Mouse (Mus musculus) CH12F3 (cell line): ENCODE measurements around the gene Slain1.

ENCODE experiments used
- in situ Hi-C: fragments of 300-500 bp; cut with MboI; formaldehyde crosslinking; loops from 2 replicates; pipeline ENCODE4 v1.14.3; 2020; ENCODE audit warnings: low sequenced_read_pairs

Slain1 gene

DNA sequence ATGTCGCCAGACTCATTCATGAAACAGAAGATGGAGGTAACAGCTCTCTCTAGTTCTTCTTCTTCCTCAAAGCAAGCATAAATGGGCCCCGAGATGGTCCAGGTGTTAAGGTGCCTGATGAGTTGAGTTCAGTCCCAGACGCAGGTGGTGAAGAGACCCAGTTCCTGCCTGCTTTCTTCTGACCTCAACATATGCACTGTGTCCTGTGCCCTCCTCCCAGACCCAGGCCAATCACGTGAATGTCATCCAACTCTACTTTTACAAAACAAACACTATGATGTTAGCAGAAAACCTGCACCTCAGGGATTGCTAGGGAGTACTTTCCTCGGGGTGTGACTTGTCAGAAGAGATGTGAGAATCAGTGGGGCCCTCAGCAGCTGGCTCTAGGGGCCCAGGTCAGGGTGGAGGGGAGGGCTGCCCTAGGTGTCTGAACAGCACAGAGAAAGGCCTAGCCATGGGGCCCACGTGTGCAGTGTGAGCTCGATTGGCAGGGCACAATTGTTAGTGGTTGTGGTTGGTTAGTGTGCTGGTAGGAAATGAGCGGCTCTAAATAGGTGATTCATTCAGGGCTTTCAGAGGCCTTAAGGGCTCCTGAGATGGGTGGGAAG lies 16.4 kb downstream of the Slain1 start:
- in situ Hi-C loops = no loop called here

DNA sequence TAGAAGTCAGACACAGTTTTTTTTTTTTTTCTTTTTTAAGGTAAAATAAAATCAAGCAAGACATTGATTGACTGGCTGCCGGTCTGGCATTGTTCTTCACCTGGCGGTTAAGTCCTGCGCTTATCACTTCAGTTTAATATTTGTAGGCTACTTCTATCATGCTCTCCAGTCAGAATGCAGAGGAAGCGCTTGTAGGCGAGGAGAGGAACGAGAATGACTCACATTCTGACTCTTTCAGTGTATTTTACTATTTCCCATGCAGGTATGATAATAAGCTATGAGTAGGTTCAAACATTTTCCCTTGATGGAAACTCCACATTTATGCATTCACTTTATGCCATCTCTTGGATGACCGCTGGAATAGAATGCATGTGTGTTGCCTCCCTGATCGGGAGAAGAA lies 17.0 kb downstream of the Slain1 start:
- in situ Hi-C loops = no loop called here

DNA sequence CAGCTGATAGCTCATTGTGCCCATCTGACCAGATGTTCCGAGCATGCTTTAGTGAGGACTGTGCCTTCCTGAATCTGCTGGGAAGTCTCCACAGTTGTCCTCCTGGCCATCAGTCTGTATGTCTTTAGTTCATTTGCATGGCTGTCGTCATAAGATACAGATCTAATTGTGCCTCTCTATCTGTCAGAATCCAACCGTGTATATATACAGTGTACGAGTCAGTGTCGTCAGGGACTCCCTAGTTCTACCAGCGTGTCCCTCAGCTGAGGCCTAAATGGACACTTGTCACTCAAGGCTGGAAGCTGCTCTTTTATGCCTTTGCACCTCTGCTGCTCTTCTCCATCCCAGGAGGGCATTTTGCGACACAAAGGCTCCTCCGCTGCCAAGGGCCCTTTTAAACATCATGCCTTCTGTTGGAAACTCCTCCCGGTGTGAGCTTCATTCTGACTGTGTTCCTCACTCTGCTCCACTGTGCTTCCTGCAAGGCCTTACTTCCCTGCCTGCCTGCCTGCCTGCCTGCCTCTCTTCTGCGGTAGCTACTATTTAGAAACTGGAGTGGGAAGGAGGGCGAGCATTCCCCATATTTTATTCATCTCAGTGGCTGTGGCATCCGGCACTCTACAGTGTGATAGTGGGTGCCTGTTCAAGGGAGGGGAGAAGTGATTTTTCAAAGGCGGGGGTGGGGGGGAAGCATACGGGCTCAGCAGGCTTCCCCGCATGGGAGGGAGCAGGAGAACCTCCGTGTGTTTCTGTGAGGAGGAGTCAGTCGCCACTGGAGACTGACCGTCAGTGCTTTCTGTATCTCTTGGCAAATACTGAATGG lies 29.6 kb downstream of the Slain1 start:
- in situ Hi-C loops = loop anchor here (25.0 kb wide), 1 partner anchor 617 kb away; the partner anchor contains the start of gene Cln5

DNA sequence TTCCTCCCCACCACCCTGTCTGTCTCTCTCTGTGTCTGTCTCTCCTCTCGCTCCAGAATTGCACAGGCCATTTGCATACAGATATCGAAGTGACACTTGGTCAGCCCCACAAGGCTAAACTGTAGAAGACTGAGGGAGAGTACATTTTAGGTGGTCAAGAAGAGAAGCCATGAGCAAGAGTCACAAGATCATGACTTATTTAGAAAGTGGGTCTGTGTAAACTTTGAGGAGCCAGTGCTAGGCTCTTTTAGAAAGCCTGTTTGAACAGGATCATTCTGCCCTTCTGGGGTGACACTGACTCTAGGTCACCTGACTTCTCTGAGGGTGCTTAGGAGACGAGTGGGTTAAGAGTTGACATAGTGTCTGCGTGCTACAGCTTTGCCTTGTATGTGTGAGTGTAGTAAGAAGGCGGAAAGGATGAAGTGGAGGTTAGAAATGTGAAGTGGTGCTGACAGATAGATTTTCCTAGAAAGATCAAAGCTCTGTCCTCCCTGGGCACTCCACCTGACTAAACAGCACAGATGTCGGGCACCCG lies 30.3 kb downstream of the Slain1 start:
- in situ Hi-C loops = loop anchor here (25.0 kb wide), 1 partner anchor 618 kb away; the partner anchor contains the start of gene Cln5

DNA sequence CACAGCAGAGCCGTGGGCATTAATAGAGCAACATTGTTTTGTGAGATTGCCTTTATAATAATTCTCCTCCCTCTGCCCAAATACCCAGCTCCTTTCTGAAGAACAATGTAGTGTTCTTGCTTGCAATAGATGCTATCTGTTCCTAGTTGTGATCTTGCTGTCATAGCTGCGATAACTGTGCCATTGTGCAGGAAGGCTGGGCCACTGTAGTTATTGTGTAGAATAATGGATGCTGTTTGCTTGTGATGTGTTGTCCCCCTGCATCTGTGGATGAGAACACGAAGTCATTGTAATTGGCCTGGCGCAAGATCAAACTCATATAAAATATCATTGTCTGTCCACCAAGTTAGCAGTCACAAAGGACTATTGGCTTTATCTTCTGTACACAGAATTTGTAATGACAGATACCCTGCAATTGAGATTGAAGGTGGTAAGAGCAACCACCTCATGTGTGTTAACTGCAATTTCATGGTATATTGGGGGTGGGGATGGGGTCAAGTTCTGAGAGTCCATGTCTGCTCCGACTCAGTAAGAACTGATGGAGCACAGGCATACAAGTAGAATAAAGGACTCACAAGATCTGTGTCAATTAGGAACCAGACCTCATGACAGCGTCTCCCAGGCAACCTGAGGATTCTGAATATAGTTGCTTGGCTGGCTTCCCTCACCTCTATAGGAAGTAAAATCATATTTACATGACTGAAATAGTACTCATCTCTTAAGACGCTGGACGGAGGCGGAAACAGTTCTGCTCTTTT lies 32.8 kb downstream of the Slain1 start:
- in situ Hi-C loops = loop anchor here (25.0 kb wide), 1 partner anchor 621 kb away; the partner anchor contains the start of gene Cln5

DNA sequence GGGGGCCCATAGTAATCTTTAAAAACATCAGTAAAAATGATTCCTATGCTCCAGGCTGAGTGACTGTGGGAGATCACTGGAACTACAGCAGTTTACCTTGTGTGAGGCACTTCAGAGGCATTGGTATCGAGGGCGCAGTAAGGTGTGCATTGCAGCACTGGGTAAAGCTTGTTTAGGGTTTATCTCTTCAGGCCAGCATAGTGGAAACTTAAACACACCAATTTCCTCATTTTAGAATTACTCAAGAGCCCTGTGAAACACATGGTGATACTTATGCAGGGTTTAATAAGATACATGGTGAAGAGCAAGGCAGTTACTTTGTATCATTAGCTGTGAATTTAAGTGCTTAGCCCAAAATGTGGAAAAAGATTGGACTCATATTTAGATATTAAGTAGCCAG lies 37.0 kb downstream of the Slain1 start:
- in situ Hi-C loops = loop anchor here (25.0 kb wide), 1 partner anchor 625 kb away; the partner anchor contains the start of gene Cln5

DNA sequence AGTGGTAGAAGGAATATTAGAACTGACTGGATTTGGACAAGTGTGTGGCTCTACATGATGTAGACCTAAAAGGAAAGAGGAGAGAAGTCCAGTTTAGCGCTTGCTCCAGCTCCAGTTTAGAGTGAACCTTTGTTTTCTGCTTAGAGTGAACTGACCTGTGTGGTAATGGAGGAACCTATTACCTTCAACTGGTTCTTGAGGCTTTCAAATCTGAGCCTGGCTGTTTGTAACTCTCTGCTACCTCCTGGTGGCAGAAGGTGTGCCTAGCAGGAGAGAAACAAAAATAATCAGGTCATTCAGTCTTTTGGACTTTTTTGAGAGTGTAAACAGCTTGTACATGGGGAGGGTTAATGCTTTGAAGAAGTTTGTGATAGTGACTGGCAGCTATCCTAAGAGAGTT lies 44.3 kb downstream of the Slain1 start:
- in situ Hi-C loops = loop anchor here (25.0 kb wide), 1 partner anchor 632 kb away; the partner anchor contains the start of gene Cln5

DNA sequence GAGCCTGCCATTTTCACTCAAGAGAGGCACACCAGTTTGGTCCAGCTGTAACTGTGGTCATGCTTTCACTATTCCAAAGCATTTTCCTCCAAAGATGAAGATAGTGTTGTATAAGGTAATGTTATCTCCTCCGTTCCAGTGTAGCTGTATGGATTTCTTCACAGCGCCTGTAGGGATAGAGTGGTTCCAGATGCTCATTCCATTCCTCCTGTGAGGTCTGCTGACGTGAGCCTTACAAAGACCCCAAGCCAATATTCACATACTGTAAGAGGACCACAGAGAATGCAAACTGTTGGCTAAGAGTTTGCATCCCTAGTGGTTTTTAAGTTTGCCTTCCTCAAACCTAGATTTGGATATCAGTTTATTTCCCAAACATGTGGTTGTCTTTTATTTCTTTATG lies 45.6 kb downstream of the Slain1 start:
- in situ Hi-C loops = loop anchor here (5.0 to 25.0 kb wide), 2 partner anchors 148 to 633 kb away; partner anchors contain the start of gene Cln5

DNA sequence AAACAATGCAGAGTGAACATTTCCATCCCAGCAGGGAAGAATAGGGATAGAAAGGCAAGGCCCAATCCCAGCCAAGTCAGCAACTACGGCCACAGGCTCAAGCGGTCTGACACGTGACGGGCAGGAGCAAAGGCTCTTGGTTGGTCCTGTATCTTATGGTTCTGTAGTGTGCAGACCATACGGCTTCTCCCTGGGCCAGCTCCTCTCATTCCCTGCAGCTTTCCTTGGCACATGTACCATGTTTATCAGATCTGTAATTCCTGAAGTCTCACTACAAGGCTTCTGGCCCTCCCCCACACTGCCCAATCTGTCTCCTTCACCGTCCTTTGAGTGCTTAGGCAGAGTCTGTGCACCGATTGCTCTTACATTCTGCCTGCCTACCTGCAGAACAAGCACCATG lies 47.1 kb downstream of the Slain1 start:
- in situ Hi-C loops = loop anchor here (5.0 to 25.0 kb wide), 2 partner anchors 150 to 635 kb away; partner anchors contain the start of gene Cln5

DNA sequence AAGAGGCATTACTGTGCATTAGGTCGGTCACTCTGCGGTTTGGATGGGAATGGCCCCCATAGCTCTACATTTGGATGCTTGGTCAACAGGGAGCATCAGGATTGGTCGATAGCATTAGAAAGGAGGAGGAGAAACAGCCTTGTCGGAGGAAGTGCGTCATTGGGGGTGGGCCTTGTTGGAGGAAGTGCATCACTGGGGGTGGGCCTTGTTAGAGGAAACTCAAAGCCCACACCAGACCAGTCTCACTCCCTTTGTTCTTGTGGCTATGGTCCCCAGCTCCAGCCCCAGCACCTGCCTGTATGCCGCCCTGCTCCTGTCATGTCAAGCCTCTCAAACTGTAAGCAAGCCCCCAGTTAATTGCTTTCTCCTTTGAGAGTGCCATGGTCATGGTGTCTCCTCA lies 49.3 kb downstream of the Slain1 start:
- in situ Hi-C loops = loop anchor here (5.0 to 25.0 kb wide), 2 partner anchors 152 to 637 kb away; partner anchors contain the start of gene Cln5

DNA sequence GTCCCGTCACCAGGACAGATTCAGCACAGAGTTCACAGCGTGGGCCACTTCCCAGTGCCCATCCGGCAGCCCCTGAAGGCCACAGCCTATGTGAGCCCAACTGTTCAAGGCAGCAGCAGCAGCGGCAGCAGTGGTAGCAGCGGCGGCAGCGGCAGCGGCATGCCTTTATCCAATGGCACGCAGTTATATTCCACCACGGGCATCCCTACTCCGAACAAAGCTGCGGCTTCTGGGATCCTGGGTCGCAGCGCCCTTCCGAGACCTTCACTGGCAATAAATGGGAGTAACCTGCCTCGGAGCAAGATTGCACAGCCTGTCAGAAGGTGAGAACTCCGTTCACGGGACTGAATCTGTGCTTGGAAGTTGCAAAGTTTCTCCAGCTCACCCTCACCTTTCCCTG lies 52.5 kb downstream of the Slain1 start:
- in situ Hi-C loops = no loop called here

DNA sequence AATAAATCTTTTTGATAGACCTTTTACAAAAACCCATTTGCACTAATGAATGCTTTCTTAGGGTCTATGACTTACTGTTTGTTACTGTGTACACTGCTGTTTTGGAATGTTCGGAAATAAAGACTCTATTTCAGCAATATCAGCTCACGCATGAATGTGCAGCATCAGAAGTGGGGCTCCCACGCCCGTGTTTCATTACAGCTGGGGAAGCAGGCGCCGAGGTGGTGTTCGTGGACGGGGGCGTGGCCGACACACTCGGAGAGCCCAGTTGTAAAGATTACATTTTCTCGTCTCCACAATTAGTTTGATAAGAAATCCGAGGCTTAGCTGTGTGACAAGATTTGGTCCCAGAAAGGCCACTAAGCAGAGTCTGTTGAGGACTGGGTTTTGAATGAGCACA lies 54.7 kb downstream of the Slain1 start:
- in situ Hi-C loops = no loop called here

DNA sequence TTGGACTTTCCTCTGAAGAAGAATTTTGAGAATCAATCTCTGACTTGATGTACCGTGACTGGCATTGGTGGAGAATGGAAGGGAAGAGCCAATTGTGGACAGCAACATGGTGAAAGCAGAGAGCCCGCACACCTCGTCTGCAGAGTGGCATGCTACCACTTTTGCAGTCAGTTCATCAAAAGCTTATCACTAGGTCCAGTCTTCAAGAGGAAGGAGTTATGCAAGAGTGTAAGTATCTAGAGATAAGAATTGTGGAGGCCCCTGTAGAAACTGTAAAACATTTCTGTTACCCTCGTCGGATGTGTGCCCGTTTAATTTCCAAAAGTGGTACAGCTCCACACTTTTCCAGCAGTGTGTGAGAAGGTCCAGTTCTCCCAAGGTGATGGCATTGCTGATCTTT lies 56.3 kb downstream of the Slain1 start:
- in situ Hi-C loops = no loop called here

DNA sequence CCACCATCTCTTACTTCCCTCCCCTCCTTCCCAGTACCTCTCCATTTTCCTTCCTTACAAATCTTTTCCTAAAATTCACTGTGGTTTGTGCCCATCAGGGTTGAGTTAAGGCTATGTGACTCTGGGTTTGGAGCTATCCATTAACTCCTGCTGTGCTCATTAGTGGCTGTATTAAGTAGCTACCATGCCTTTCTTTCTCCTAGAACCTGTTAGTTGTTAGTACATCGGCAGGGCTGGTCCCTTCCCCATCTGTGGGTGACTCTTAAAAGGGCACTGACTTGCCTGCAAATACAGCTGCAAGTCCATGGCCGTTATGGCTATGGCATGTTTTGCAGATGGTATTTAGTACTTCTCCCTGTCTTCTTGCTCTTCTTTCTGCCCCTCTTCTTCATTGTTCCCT lies 58.6 kb downstream of the Slain1 start:
- in situ Hi-C loops = no loop called here

DNA sequence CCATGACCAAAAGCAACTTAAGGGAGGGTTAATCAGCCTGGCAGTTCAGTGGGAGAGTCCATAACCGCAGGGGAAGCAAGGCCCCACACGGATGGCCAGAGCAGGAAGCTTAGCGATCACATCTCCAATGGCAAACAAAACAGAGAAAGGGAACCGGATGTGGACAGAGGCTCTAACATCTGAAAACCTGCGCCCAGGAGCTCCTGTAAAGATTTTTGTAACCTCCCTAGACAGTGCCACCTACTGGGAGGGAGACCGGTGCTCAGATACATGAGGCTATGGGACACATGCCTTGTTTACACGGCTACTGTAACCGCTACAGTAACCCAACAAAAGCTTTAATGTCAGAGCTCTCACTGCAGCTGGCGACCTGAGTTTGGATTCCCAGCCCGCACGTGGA lies 59.2 kb downstream of the Slain1 start:
- in situ Hi-C loops = no loop called here

DNA sequence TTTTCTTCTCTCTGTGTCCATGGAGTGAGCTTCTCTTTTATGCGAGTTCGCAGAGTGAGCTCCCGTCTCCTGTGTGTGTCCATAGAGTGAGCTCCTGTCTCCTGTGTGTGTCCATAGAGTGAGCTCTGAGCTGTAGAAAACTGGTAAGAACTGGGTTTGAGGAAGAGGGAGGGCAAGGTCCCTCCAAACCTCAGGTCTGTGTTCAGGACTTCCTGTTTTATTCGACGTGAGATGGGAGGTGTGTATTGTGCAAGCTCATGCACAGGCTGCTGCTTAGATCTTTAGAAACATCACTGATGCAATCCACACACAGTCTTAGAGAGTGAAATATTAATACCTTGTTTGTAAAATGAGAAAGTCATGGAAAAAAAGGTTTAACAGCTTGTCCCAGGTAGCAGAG lies 63.0 kb downstream of the Slain1 start:
- in situ Hi-C loops = no loop called here

DNA sequence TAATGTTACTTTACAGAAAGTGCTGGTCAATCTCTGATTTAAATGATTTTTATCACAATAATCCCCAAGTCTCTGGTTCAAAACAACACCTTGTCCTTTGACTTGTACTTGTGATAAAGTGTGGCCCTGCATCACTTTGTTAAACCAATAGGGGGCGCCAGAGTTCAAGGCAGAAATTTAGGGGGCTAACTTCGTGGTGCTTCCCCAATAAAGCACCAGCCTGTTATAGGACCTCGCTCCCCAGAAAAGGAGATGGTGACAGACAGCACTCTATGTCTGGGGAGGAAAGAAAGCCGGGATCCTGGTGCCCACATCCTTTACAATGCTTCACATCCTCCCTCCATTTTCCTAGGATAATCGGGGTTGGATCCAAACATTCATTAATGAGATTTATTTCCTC lies 67.5 kb downstream of the Slain1 start:
- in situ Hi-C loops = no loop called here

DNA sequence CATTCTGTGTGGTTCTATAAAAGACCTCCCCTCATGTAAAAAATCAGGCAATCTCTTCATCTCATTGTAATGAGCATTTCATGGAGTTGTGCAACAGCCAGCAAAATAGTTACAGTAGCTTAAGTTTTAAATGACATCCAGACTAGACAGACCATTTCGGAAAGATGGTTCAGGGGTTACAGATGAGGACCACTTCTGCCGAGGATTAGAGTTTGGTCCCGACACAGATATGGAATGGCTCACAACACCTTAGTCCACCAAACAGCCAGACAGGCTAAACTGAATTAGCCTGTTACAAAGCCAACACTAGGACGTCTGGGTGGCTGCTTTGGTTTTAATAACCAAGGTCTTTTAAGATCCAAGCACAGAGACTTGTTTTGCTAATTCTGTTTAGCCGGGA lies 68.0 kb downstream of the Slain1 start:
- in situ Hi-C loops = no loop called here

DNA sequence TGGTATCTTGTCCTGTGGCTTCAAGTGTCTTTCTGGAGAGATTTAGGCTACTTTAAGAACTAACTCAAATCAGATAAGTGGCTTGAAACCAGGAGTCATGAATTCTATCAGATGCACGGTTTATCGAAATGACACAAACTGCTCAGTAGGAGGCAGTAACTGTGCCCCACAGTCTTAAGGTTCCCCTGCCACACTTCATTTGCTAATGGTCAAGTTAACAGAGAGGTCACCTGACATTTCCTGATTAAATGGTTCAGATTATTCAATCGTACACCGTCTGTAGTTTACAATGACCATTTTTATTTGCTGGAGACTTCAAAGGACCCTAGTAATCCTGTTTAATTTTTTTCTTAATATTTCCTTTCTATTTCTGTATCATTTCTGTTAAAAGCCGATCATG lies 68.4 kb downstream of the Slain1 start:
- in situ Hi-C loops = no loop called here

DNA sequence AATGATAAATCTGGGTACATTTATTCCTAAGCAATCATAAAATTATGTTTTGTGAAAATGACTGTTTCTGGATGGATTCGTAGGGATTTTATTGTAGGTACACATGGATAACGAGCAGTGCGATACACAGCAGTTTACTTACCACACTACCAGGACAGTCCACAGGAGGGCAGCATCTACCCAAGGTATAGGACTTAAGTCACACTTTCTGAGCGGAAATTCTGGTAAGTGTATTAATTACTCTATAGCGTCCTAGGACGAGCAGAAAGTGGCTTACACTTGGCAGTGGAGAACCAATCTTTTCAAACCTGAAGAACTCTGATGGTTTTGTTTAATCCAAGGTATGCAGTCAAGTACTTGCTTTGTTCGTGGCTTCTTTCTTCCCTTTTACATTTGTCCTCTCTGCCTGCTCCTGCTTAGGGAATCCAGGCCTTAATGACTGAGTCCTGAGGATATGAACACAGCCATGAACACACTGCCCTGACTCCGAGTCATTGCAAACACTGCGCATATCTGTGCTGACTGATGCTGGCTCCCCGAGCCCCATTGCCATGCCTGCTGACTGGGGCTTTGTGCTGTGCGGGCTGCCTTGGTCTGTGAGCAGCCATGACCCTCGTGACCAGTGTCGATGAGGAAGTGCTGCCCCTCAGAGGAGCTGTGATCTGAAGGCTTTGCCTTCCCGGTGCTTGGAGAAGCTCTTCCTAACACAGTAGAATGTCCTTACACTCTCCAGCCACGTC lies 69.0 kb downstream of the Slain1 start:
- in situ Hi-C loops = no loop called here
